Comparison of ENCODE assay signal across 10 mouse cellular contexts in genomic region chr9:88712164-88712749, GRCm38 (mm10). TPM values are rescaled to one million over a fixed set of nuclear protein-coding genes. Genes with fewer than 3 reads are reported as not detected.
DNase-seq lines count a peak whose midpoint lies in the region; ATAC-seq and TF ChIP-seq lines count a peak whose summit lies in the region.
"Not testable (repeated sequence)": the region's sequence is repeated elsewhere in the genome, so short reads cannot be mapped to it uniquely, and the experiment has no call there.
"Had no signal": no experiment of that assay in that cellular context is flagged by ENCODE, and none has a peak within 500 bp of the region (broad histone marks: within the 10 kb centered on the region; RNA-seq: fewer than 3 reads in every experiment).

No protein-coding gene starts in this region.

- peak; percentile 37 for DNase-seq in kidney, adult 18-20 months
- DNase-seq in kidney, postnatal 10 days = peak; percentile 21
- DNase-seq in layer of hippocampus, adult 2 months (ENCODE audit: low spot score in 2 of 2); liver, embryonic 13.5 days: not testable (repeated sequence)
- DNase-seq in liver, postnatal 0 days = peak; percentile 34
- peak; percentile 17 for DNase-seq in yolk sac, embryonic 10.5 days (ENCODE audit: low spot score)

- TF ChIP-seq EP300 in liver, postnatal 0 days (IDR thresholded peaks at IDR 0.05; ENCODE audit: low read depth) = not testable (repeated sequence)

- H3K4me2 ChIP-seq in intestine, embryonic 15.5 days (replicated peaks); liver, embryonic 13.5 days; liver, postnatal 0 days (ENCODE audit: low read depth, low read length): not testable (repeated sequence)

- not testable (repeated sequence) for H3K4me1 ChIP-seq in intestine, embryonic 15.5 days (replicated peaks); liver, embryonic 13.5 days (replicated peaks); liver, postnatal 0 days (ENCODE audit: insufficient read depth)

- ATAC-seq in intestine, embryonic 15.5 days = peak; percentile 51
- peak; percentile 37 for ATAC-seq in liver, embryonic 13.5 days (ENCODE audit: low read depth)
- peak; percentile 90 for ATAC-seq in liver, postnatal 0 days

- H3K9ac ChIP-seq in intestine, embryonic 15.5 days; liver, embryonic 13.5 days; liver, postnatal 0 days (replicated peaks): not testable (repeated sequence)

- 69% methylated on average over 3 of the region's 3 CpGs for WGBS in intestine, embryonic 15.5 days
- 52% methylated on average over 3 of the region's 3 CpGs for WGBS in liver, embryonic 13.5 days (ENCODE audit: insufficient replicate concordance)
- 59% methylated on average over 3 of the region's 3 CpGs for WGBS in liver, postnatal 0 days (ENCODE audit: insufficient replicate concordance)

- not testable (repeated sequence) for TF ChIP-seq CTCF in layer of hippocampus, adult 2 months (conservative IDR thresholded peaks at IDR 0.05); liver, postnatal 0 days (IDR thresholded peaks at IDR 0.05; ENCODE audit: low read depth)

- not testable (repeated sequence) for H3K9me3 ChIP-seq in intestine, embryonic 15.5 days; liver, embryonic 13.5 days (replicated peaks); liver, postnatal 0 days (ENCODE audit: low read length)

- H3K27ac ChIP-seq in intestine, embryonic 15.5 days = not testable (repeated sequence)
- H3K27ac ChIP-seq in layer of hippocampus, adult 2 months = peak overlapping the region; percentile 37; the same call in 1 of the 2 replicates
- 0 out of 2 replicates have a peak overlapping the region, but pooled peaks have one; percentile 3 for H3K27ac ChIP-seq in liver, embryonic 13.5 days
- H3K27ac ChIP-seq in liver, postnatal 0 days (ENCODE audit: low read depth) = peak overlapping the region; percentile 86

- not testable (repeated sequence) for H3K36me3 ChIP-seq in intestine, embryonic 15.5 days; liver, embryonic 13.5 days; liver, postnatal 0 days (replicated peaks; ENCODE audit: insufficient read depth, low read length)

- not testable (repeated sequence) for H3K4me3 ChIP-seq in intestine, embryonic 15.5 days (replicated peaks); layer of hippocampus, adult 2 months; liver, embryonic 13.5 days (replicated peaks); liver, postnatal 0 days (ENCODE audit: low read depth, low read length)

- H3K27me3 ChIP-seq in intestine, embryonic 15.5 days (replicated peaks); liver, embryonic 13.5 days; liver, postnatal 0 days (ENCODE audit: insufficient read depth, low read length): not testable (repeated sequence)

RNA-seq across cellular contexts. Expression of gene Mthfsl, which starts 7.8 kb away (rescaled TPM):
- polyA plus RNA-seq in intestine, embryonic 15.5 days (2015; fragmentation: Nextera tagmentation; extraction: Ambion mirVana) = 43.4 and 45.4 TPM in 2 replicates
- total RNA-seq in layer of hippocampus, adult 2 months (2021) = 10 to 100 TPM; 31.7 to 39.1 TPM
- polyA plus RNA-seq in liver, embryonic 13.5 days (2015; fragmentation: Nextera tagmentation; extraction: Ambion mirVana) = 25.2 and 27.7 TPM in 2 replicates
- polyA plus RNA-seq in liver, postnatal 0 days (2015; fragmentation: Nextera tagmentation; extraction: Ambion mirVana) = 50.3 and 50.6 TPM in 2 replicates

RNA-seq across cellular contexts. Expression of gene Bcl2a1d, which starts 19.5 kb away (rescaled TPM):
- polyA plus RNA-seq in intestine, embryonic 15.5 days (2015; fragmentation: Nextera tagmentation; extraction: Ambion mirVana) = 0.77 TPM in 2 replicates
- total RNA-seq in layer of hippocampus, adult 2 months (2021) = not detected
- polyA plus RNA-seq in liver, embryonic 13.5 days (2015; fragmentation: Nextera tagmentation; extraction: Ambion mirVana) = 0.18 and 0.20 TPM in 2 replicates
- 0.98 and 1.0 TPM in 2 replicates for polyA plus RNA-seq in liver, postnatal 0 days (2015; fragmentation: Nextera tagmentation; extraction: Ambion mirVana)
- polyA plus RNA-seq: forebrain, embryonic 12.5 days; forebrain, embryonic 16.5 days; heart, embryonic 11.5 days had no signal

Comparison
In these comparisons a context has a peak if more than half of its experiments do, and no peak if none do; other contexts are left out.
1. ATAC-seq: peak in every context shown above with its lines; median percentile 90 in liver, postnatal 0 days; 51 in intestine, embryonic 15.5 days; 37 in liver, embryonic 13.5 days.